Mouse (Mus musculus): ENCODE results near the gene Gga1. TPM values are rescaled to one million over a fixed set of nuclear protein-coding genes. Genes with fewer than 3 reads are reported as not detected.

Gga1 gene
- polyA plus RNA-seq, 1 experiment, result 25.8 TPM

GRCm38 (mm10) chr15:78832701-78833123, 44.3 kb upstream of the Gga1 start:
- no peak overlapping the region for H3K4me3 ChIP-seq (ENCODE audit: low read depth, low read length)
- H3K9ac ChIP-seq (ENCODE audit: low read depth, poor library complexity, severe bottlenecking), result no peak overlapping the region
- no peaks in the 10 kb centered on the region for H3K27me3 ChIP-seq (ENCODE audit: control insufficient read depth, insufficient read depth, low read length, poor library complexity, severe bottlenecking)
- H3K9me3 ChIP-seq (replicated peaks; ENCODE audit: control insufficient read depth, insufficient read depth, low read length, poor library complexity, severe bottlenecking), result no peaks in the 10 kb centered on the region
- H3K36me3 ChIP-seq (ENCODE audit: control insufficient read depth, insufficient read depth, low read length, poor library complexity, severe bottlenecking), result no peaks in the 10 kb centered on the region
- no peak overlapping the region for H3K27ac ChIP-seq (ENCODE audit: insufficient read depth, low read length)
- H3K4me1 ChIP-seq (ENCODE audit: control insufficient read depth, insufficient read depth, low read length), result peaks cover 13% of the 10 kb centered on the region
- TF ChIP-seq POLR2A (IDR thresholded peaks at IDR 0.05; ENCODE audit: insufficient read depth, low read length) (no peak), EP300 (IDR thresholded peaks at IDR 0.05; ENCODE audit: insufficient read depth, low read depth, low read length) (no peak), CTCF (IDR thresholded peaks at IDR 0.05; ENCODE audit: low read depth, low read length) (no peak)

GRCm38 (mm10) chr15:78833582-78833981, 43.4 kb upstream of the Gga1 start:
- Histone ChIP-seq H3K4me1 (ENCODE audit: control insufficient read depth, insufficient read depth, low read length) (peaks cover 10% of the 10 kb centered on the region), H3K27me3 (ENCODE audit: control insufficient read depth, insufficient read depth, low read length, poor library complexity, severe bottlenecking) (no peaks in the 10 kb centered on the region), H3K9me3 (replicated peaks; ENCODE audit: control insufficient read depth, insufficient read depth, low read length, poor library complexity, severe bottlenecking) (no peaks in the 10 kb centered on the region), H3K27ac (ENCODE audit: insufficient read depth, low read length) (no peak overlapping the region), H3K36me3 (ENCODE audit: control insufficient read depth, insufficient read depth, low read length, poor library complexity, severe bottlenecking) (no peaks in the 10 kb centered on the region), H3K4me3 (ENCODE audit: low read depth, low read length) (no peak overlapping the region), H3K9ac (ENCODE audit: low read depth, poor library complexity, severe bottlenecking) (no peak overlapping the region)
- TF ChIP-seq POLR2A (IDR thresholded peaks at IDR 0.05; ENCODE audit: insufficient read depth, low read length), result no peak
- no peak for TF ChIP-seq CTCF (IDR thresholded peaks at IDR 0.05; ENCODE audit: low read depth, low read length)
- TF ChIP-seq EP300 (IDR thresholded peaks at IDR 0.05; ENCODE audit: insufficient read depth, low read depth, low read length), result no peak

- no peak overlapping the region for H3K9ac ChIP-seq (ENCODE audit: low read depth, poor library complexity, severe bottlenecking)
- H3K4me3 ChIP-seq (ENCODE audit: low read depth, low read length), result no peak overlapping the region
- H3K27ac ChIP-seq (ENCODE audit: insufficient read depth, low read length), result no peak overlapping the region
- H3K27me3 ChIP-seq (ENCODE audit: control insufficient read depth, insufficient read depth, low read length, poor library complexity, severe bottlenecking), result no peaks in the 10 kb centered on the region
- H3K36me3 ChIP-seq (ENCODE audit: control insufficient read depth, insufficient read depth, low read length, poor library complexity, severe bottlenecking), result no peaks in the 10 kb centered on the region
- no peak for TF ChIP-seq EP300 (IDR thresholded peaks at IDR 0.05; ENCODE audit: insufficient read depth, low read depth, low read length)
- TF ChIP-seq CTCF (IDR thresholded peaks at IDR 0.05; ENCODE audit: low read depth, low read length), result no peak
- TF ChIP-seq POLR2A (IDR thresholded peaks at IDR 0.05; ENCODE audit: insufficient read depth, low read length), result no peak
- H3K9me3 ChIP-seq (replicated peaks; ENCODE audit: control insufficient read depth, insufficient read depth, low read length, poor library complexity, severe bottlenecking), result no peaks in the 10 kb centered on the region
- H3K4me1 ChIP-seq (ENCODE audit: control insufficient read depth, insufficient read depth, low read length), result peaks cover 10% of the 10 kb centered on the region
Observed at GRCm38 (mm10) chr15:78834233-78835005, 42.6 kb upstream of the Gga1 start.

DNA sequence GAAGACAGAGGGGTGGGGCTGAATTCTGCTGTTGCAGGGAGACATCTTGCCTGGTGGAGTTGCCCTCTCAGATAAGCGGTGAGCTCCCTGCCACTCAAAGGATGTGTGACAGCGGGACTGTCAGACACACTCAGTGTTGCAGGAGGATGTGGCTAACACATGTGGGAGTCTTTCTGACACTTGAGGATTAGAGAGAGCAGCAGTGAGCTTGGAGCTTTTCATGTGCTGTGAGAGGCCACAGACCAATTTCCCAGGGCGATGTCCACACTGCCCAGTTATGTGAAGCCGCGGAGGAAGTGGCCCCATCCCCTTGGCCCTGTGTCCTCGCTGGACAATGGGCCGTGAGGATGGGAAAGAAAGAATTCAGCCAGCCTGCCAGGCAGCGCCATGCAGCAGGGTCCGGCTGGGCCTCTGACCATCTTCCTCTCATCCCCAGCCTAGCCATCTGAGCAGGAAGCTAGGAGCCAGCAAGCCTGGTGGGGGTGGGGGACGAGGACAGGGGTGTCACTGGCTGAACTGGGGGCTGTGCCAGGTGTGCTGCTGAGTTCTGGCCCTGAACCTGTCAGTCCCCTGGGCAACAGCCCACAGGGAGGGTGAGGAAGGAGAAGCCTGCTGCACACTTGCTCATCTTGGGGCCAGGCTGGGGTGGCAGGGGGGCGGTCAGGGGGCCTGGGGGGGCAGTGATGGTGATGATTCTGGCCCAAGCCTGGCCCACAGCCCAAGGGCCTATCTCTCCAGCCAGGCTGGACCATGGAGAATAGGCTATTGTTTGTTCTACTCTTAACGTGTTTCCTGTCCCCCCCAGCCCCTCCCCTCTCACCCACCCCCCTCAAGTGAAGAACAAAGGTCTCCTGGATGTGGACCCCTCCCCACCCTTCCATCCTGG, 41.5 kb upstream of the Gga1 start:
- Histone ChIP-seq H3K9me3 (replicated peaks; ENCODE audit: control insufficient read depth, insufficient read depth, low read length, poor library complexity, severe bottlenecking) (no peaks in the 10 kb centered on the region), H3K9ac (ENCODE audit: low read depth, poor library complexity, severe bottlenecking) (no peak overlapping the region), H3K27me3 (ENCODE audit: control insufficient read depth, insufficient read depth, low read length, poor library complexity, severe bottlenecking) (no peaks in the 10 kb centered on the region), H3K27ac (ENCODE audit: insufficient read depth, low read length) (no peak overlapping the region), H3K36me3 (ENCODE audit: control insufficient read depth, insufficient read depth, low read length, poor library complexity, severe bottlenecking) (no peaks in the 10 kb centered on the region), H3K4me3 (ENCODE audit: low read depth, low read length) (no peak overlapping the region), H3K4me1 (ENCODE audit: control insufficient read depth, insufficient read depth, low read length) (peaks cover 10% of the 10 kb centered on the region)
- TF ChIP-seq POLR2A (IDR thresholded peaks at IDR 0.05; ENCODE audit: insufficient read depth, low read length) (no peak), CTCF (IDR thresholded peaks at IDR 0.05; ENCODE audit: low read depth, low read length) (no peak), EP300 (IDR thresholded peaks at IDR 0.05; ENCODE audit: insufficient read depth, low read depth, low read length) (no peak)

DNA sequence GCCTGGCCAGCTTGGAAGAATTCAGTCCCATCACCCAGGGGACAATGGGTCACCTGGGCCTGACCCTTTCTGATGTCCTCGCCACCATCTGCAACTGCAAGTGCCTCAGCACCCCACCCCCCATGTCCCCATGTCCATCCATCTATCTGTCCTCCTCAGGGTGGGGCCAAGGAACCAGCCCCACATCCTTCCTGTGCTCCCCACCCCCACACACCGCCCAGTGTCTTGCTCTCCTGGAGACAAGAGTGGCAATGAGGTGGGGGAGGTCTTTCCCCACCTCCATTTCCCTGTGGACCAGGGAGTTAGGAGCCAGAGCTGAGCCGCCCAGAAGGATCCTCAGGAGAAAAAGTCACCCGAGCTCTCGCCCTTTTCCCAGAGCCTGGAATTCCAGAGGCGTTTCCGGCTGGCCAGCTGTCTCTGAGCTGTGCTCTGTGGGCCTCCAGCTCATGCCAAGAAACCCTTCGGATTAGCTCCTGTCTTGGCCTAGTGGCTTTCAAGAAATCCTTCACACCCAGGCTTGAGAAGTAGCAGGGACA, 40.8 kb upstream of the Gga1 start:
- H3K9me3 ChIP-seq (replicated peaks; ENCODE audit: control insufficient read depth, insufficient read depth, low read length, poor library complexity, severe bottlenecking), result no peaks in the 10 kb centered on the region
- H3K27ac ChIP-seq (ENCODE audit: insufficient read depth, low read length), result no peak overlapping the region
- H3K4me1 ChIP-seq (ENCODE audit: control insufficient read depth, insufficient read depth, low read length), result peaks cover 10% of the 10 kb centered on the region
- TF ChIP-seq CTCF (IDR thresholded peaks at IDR 0.05; ENCODE audit: low read depth, low read length) (no peak), EP300 (IDR thresholded peaks at IDR 0.05; ENCODE audit: insufficient read depth, low read depth, low read length) (no peak), POLR2A (IDR thresholded peaks at IDR 0.05; ENCODE audit: insufficient read depth, low read length) (no peak)
- no peak overlapping the region for H3K9ac ChIP-seq (ENCODE audit: low read depth, poor library complexity, severe bottlenecking)
- no peak overlapping the region for H3K4me3 ChIP-seq (ENCODE audit: low read depth, low read length)
- no peaks in the 10 kb centered on the region for H3K36me3 ChIP-seq (ENCODE audit: control insufficient read depth, insufficient read depth, low read length, poor library complexity, severe bottlenecking)
- no peaks in the 10 kb centered on the region for H3K27me3 ChIP-seq (ENCODE audit: control insufficient read depth, insufficient read depth, low read length, poor library complexity, severe bottlenecking)

Data from ES-Bruce4 (cell line).